ENCODE assay signal across 14 mouse cellular contexts in genomic region chr8:23352259-23353106, GRCm38 (mm10).
DNase-seq lines count a peak whose midpoint lies in the region; ATAC-seq and TF ChIP-seq lines count a peak whose summit lies in the region.
"Had no signal": no experiment of that assay in that cellular context is flagged by ENCODE, and none has a peak within 500 bp of the region (broad histone marks: within the 10 kb centered on the region; RNA-seq: fewer than 3 reads in every experiment).

No protein-coding gene starts in this region.

- peaks cover 10% of the 10 kb centered on the region for H3K4me1 ChIP-seq in forebrain, embryonic 10.5 days
- H3K4me1 ChIP-seq in forebrain, embryonic 16.5 days (replicated peaks; ENCODE audit: control insufficient read depth, insufficient read depth, low read length) = peaks cover 3% of the 10 kb centered on the region; the same call in 1 of the 2 replicates
- no peaks in the 10 kb centered on the region for H3K4me1 ChIP-seq in hindbrain, embryonic 11.5 days (replicated peaks; ENCODE audit: control insufficient read depth, insufficient read depth, low read length)
- no peaks in the 10 kb centered on the region for H3K4me1 ChIP-seq in hindbrain, embryonic 14.5 days (replicated peaks; ENCODE audit: control insufficient read depth, insufficient read depth, low read length)
- H3K4me1 ChIP-seq in lung, embryonic 15.5 days = no peaks in the 10 kb centered on the region
- no peaks in the 10 kb centered on the region for H3K4me1 ChIP-seq in hindbrain, postnatal 0 days (ENCODE audit: insufficient read depth, low read length)
- H3K4me1 ChIP-seq: limb, embryonic 15.5 days; midbrain, embryonic 15.5 days; neural tube, embryonic 12.5 days had no signal

- no peak for TF ChIP-seq CTCF in hindbrain, postnatal 0 days (IDR thresholded peaks at IDR 0.05; ENCODE audit: low read depth)

- no peak overlapping the region for H3K4me3 ChIP-seq in forebrain, embryonic 10.5 days
- H3K4me3 ChIP-seq in forebrain, embryonic 16.5 days (replicated peaks; ENCODE audit: low read length) = no peak overlapping the region
- no peak overlapping the region for H3K4me3 ChIP-seq in hindbrain, embryonic 11.5 days (ENCODE audit: low read depth, low read length)
- no peak overlapping the region for H3K4me3 ChIP-seq in hindbrain, embryonic 14.5 days (replicated peaks; ENCODE audit: low read length)
- H3K4me3 ChIP-seq in lung, embryonic 15.5 days = no peak overlapping the region
- no peak overlapping the region for H3K4me3 ChIP-seq in hindbrain, postnatal 0 days (ENCODE audit: low read length)
- H3K4me3 ChIP-seq: limb, embryonic 15.5 days; midbrain, embryonic 15.5 days; neural tube, embryonic 12.5 days had no signal

- WGBS in forebrain, embryonic 10.5 days = 72% methylated on average over 6 of the region's 6 CpGs
- 46% methylated on average over 6 of the region's 6 CpGs for WGBS in forebrain, embryonic 16.5 days
- 58% methylated on average over 6 of the region's 6 CpGs for WGBS in hindbrain, embryonic 11.5 days
- WGBS in hindbrain, embryonic 14.5 days = 61% methylated on average over 6 of the region's 6 CpGs
- 18% methylated on average over 6 of the region's 6 CpGs for WGBS in lung, embryonic 15.5 days
- WGBS in hindbrain, postnatal 0 days = 50% methylated on average over 6 of the region's 6 CpGs

- no peak overlapping the region for H3K9ac ChIP-seq in forebrain, embryonic 16.5 days (replicated peaks; ENCODE audit: low read depth, low read length)
- H3K9ac ChIP-seq in hindbrain, embryonic 11.5 days (ENCODE audit: low read depth, low read length) = no peak overlapping the region
- no peak overlapping the region for H3K9ac ChIP-seq in hindbrain, embryonic 14.5 days
- H3K9ac ChIP-seq in lung, embryonic 15.5 days = no peak overlapping the region
- H3K9ac ChIP-seq in hindbrain, postnatal 0 days (replicated peaks; ENCODE audit: low read length) = no peak overlapping the region
- H3K9ac ChIP-seq: limb, embryonic 15.5 days; midbrain, embryonic 15.5 days; neural tube, embryonic 12.5 days had no signal

- ATAC-seq in forebrain, embryonic 16.5 days = no peak
- no peak for ATAC-seq in hindbrain, embryonic 11.5 days (ENCODE audit: low FRiP score)
- ATAC-seq in hindbrain, embryonic 14.5 days (ENCODE audit: low FRiP score) = no peak
- peak; percentile 62 for ATAC-seq in lung, embryonic 15.5 days (ENCODE audit: borderline replicate concordance, extremely low read depth, low FRiP score, low TSS enrichment)
- 0 out of 2 replicates have a peak, but pooled peaks have one; percentile 24 for ATAC-seq in hindbrain, postnatal 0 days
- ATAC-seq: midbrain, embryonic 15.5 days had no signal

- no peak overlapping the region for H3K4me2 ChIP-seq in forebrain, embryonic 16.5 days (ENCODE audit: low read length)
- no peak overlapping the region for H3K4me2 ChIP-seq in hindbrain, embryonic 11.5 days (replicated peaks; ENCODE audit: low read depth, low read length)
- H3K4me2 ChIP-seq in hindbrain, embryonic 14.5 days (replicated peaks) = no peak overlapping the region
- peak overlapping the region; percentile 31 for H3K4me2 ChIP-seq in lung, embryonic 15.5 days
- H3K4me2 ChIP-seq in hindbrain, postnatal 0 days (ENCODE audit: low read depth, low read length) = no peak overlapping the region
- H3K4me2 ChIP-seq: limb, embryonic 15.5 days; midbrain, embryonic 15.5 days; neural tube, embryonic 12.5 days had no signal

- H3K27me3 ChIP-seq in forebrain, embryonic 10.5 days (ENCODE audit: poor library complexity, severe bottlenecking) = no peaks in the 10 kb centered on the region
- H3K27me3 ChIP-seq in forebrain, embryonic 16.5 days (replicated peaks; ENCODE audit: control insufficient read depth, insufficient read depth, low read length) = no peaks in the 10 kb centered on the region
- no peaks in the 10 kb centered on the region for H3K27me3 ChIP-seq in hindbrain, embryonic 11.5 days (ENCODE audit: control insufficient read depth, insufficient read depth, low read length)
- no peaks in the 10 kb centered on the region for H3K27me3 ChIP-seq in hindbrain, embryonic 14.5 days (ENCODE audit: control insufficient read depth, insufficient read depth, low read length)
- peaks cover 4% of the 10 kb centered on the region; the same call in 1 of the 2 replicates for H3K27me3 ChIP-seq in lung, embryonic 15.5 days
- H3K27me3 ChIP-seq in hindbrain, postnatal 0 days (ENCODE audit: insufficient read depth, low read length) = no peaks in the 10 kb centered on the region
- H3K27me3 ChIP-seq: limb, embryonic 15.5 days; midbrain, embryonic 15.5 days; neural tube, embryonic 12.5 days had no signal

- DNase-seq in forebrain, embryonic 10.5 days (ENCODE audit: extremely low spot score, low spot score) = no peak
- DNase-seq in hindbrain, embryonic 11.5 days (ENCODE audit: low spot score) = peak; percentile 16
- DNase-seq in hindbrain, embryonic 14.5 days (ENCODE audit: low spot score) = no peak
- DNase-seq in lung, postnatal 10 days = no peak
- peak; percentile 29 for DNase-seq in hindbrain, postnatal 0 days (ENCODE audit: low spot score)
- DNase-seq in adrenal gland, adult (ENCODE audit: inconsistent age in 2 of 2, low spot score in 1 of 2) = no peak
- DNase-seq: cerebellum, adult 2 months; gastrocnemius, postnatal 36 days; lung, postnatal 4 days had no signal

- peak overlapping the region; percentile 56 for H3K27ac ChIP-seq in forebrain, embryonic 10.5 days
- H3K27ac ChIP-seq in forebrain, embryonic 16.5 days (ENCODE audit: low read length) = no peak overlapping the region
- H3K27ac ChIP-seq in hindbrain, embryonic 11.5 days (ENCODE audit: low read depth, low read length) = no peak overlapping the region
- no peak overlapping the region for H3K27ac ChIP-seq in hindbrain, embryonic 14.5 days
- H3K27ac ChIP-seq in lung, embryonic 15.5 days = no peak overlapping the region
- no peak overlapping the region for H3K27ac ChIP-seq in hindbrain, postnatal 0 days
- H3K27ac ChIP-seq: limb, embryonic 15.5 days; midbrain, embryonic 15.5 days; neural tube, embryonic 12.5 days had no signal

- peaks cover 3% of the 10 kb centered on the region; the same call in 1 of the 2 replicates for H3K9me3 ChIP-seq in forebrain, embryonic 10.5 days
- H3K9me3 ChIP-seq in forebrain, embryonic 16.5 days (ENCODE audit: control insufficient read depth, low read length) = no peaks in the 10 kb centered on the region
- no peaks in the 10 kb centered on the region for H3K9me3 ChIP-seq in hindbrain, embryonic 11.5 days (ENCODE audit: control insufficient read depth, low read length)
- no peaks in the 10 kb centered on the region for H3K9me3 ChIP-seq in hindbrain, embryonic 14.5 days (ENCODE audit: control insufficient read depth, low read length)
- H3K9me3 ChIP-seq in lung, embryonic 15.5 days = no peaks in the 10 kb centered on the region
- no peaks in the 10 kb centered on the region for H3K9me3 ChIP-seq in hindbrain, postnatal 0 days (ENCODE audit: low read length)
- H3K9me3 ChIP-seq: limb, embryonic 15.5 days; midbrain, embryonic 15.5 days; neural tube, embryonic 12.5 days had no signal

- no peaks in the 10 kb centered on the region for H3K36me3 ChIP-seq in forebrain, embryonic 10.5 days (replicated peaks)
- H3K36me3 ChIP-seq in forebrain, embryonic 16.5 days (ENCODE audit: control insufficient read depth, insufficient read depth) = no peaks in the 10 kb centered on the region
- H3K36me3 ChIP-seq in hindbrain, embryonic 11.5 days (ENCODE audit: control insufficient read depth, insufficient read depth, low read length) = no peaks in the 10 kb centered on the region
- no peaks in the 10 kb centered on the region for H3K36me3 ChIP-seq in hindbrain, embryonic 14.5 days (replicated peaks; ENCODE audit: control insufficient read depth, insufficient read depth)
- H3K36me3 ChIP-seq in lung, embryonic 15.5 days = no peaks in the 10 kb centered on the region
- H3K36me3 ChIP-seq in hindbrain, postnatal 0 days (ENCODE audit: insufficient read depth, low read length) = no peaks in the 10 kb centered on the region
- H3K36me3 ChIP-seq: limb, embryonic 15.5 days; midbrain, embryonic 15.5 days; neural tube, embryonic 12.5 days had no signal

Comparison
In these comparisons a context has a peak if more than half of its experiments do, and no peak if none do; other contexts are left out.
1. DNase-seq: peak in hindbrain, embryonic 11.5 days (single experiment) and hindbrain, postnatal 0 days (single experiment); none in forebrain, embryonic 10.5 days (single experiment), hindbrain, embryonic 14.5 days (single experiment), lung, postnatal 10 days (single experiment) and adrenal gland, adult (0 of 2).
2. ATAC-seq: peak in lung, embryonic 15.5 days (single experiment) and hindbrain, postnatal 0 days (single experiment); none in forebrain, embryonic 16.5 days (single experiment), hindbrain, embryonic 11.5 days (single experiment) and hindbrain, embryonic 14.5 days (single experiment).